Mouse (Mus musculus): ENCODE results near the gene Ccnb2.

Gene Ccnb2

GRCm38 (mm10) chr9:70384494-70384893 is 36.9 kb downstream of the Ccnb2 start:
- no peak for DNase-seq (ENCODE audit: low spot score in 2 of 2)

GRCm38 (mm10) chr9:70383750-70384149 is 37.6 kb downstream of the Ccnb2 start:
- DNase-seq (ENCODE audit: low spot score in 2 of 2) = no peak

- no peak for DNase-seq (ENCODE audit: low spot score in 2 of 2)
These were observed 39.3 kb downstream of the Ccnb2 start for GRCm38 (mm10) chr9:70382091-70382490.

GRCm38 (mm10) chr9:70379502-70380467 is 41.6 kb downstream of the Ccnb2 start:
- DNase-seq (ENCODE audit: low spot score in 2 of 2) = no peak

GRCm38 (mm10) chr9:70371638-70372037 is 49.7 kb downstream of the Ccnb2 start:
- no peak for DNase-seq (ENCODE audit: low spot score in 2 of 2)

- peak; percentile 14 to 17 for DNase-seq (ENCODE audit: low spot score in 2 of 2)
These were observed 54.4 kb downstream of the Ccnb2 start for GRCm38 (mm10) chr9:70366898-70367297.

- no peak for DNase-seq (ENCODE audit: low spot score in 2 of 2)
These were observed 55.4 kb downstream of the Ccnb2 start for GRCm38 (mm10) chr9:70365915-70366314.

GRCm38 (mm10) chr9:70364741-70365140 is 56.6 kb downstream of the Ccnb2 start:
- DNase-seq (ENCODE audit: low spot score in 2 of 2) = no peak

GRCm38 (mm10) chr9:70359402-70360131 is 61.8 kb downstream of the Ccnb2 start:
- no peak for DNase-seq (ENCODE audit: low spot score in 2 of 2)

Data from frontal cortex, postnatal 25 days (tissue).